Mouse (Mus musculus): ENCODE results near the gene Scarf2. TPM values are rescaled to one million over a fixed set of nuclear protein-coding genes. Genes with fewer than 3 reads are reported as not detected.

Gene Scarf2
- polyA plus RNA-seq, 1 experiment from 2014 or later: 2.0 TPM

DNA sequence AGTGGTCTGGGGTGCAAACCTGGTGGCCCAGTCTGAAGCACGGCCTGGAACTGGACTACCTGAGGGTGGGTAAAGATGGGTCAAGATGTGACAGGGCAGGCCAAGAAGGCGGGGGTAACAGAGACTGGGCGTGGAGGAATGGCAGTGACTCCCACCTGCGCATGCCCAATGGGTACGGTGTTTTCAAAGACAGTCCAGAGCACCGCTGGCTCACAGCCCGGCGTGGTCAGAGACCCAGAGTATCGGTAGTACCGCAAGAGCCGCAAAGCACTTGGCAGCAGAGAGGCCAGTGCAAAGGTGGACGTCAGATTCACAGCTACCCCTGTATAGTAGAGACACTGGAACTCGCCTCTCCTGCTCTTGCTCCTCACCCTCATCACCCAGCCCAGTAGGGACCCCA is 38.4 kb downstream of the Scarf2 start:
- H3K27me3 ChIP-seq: peaks cover 15% of the 10 kb centered on the region; the same call in 1 of the 2 replicates
- H3K36me3 ChIP-seq: no peaks in the 10 kb centered on the region
- H3K4me3 ChIP-seq: no peak overlapping the region
- peaks cover 33% of the 10 kb centered on the region for H3K4me1 ChIP-seq (replicated peaks)
- ATAC-seq (ENCODE audit: low FRiP score, low read depth): no peak; the same call in 1 of the 2 replicates
- no peaks in the 10 kb centered on the region for H3K9me3 ChIP-seq
- H3K9ac ChIP-seq: no peak overlapping the region
- H3K4me2 ChIP-seq: peak overlapping the region; percentile 5; the same call in 1 of the 2 replicates
- no peak overlapping the region for H3K27ac ChIP-seq (replicated peaks)
- 42% methylated on average over 13 of the region's 13 CpGs for WGBS

- WGBS: 89% methylated on average over 6 of the region's 6 CpGs
- no peak for ATAC-seq (ENCODE audit: low FRiP score, low read depth)
- H3K9ac ChIP-seq: no peak within 1 kb of the TSS
- H3K4me2 ChIP-seq: no peak within 1 kb of the TSS
- no peaks in the 10 kb centered on the region for H3K9me3 ChIP-seq
- H3K4me3 ChIP-seq: no peak within 1 kb of the TSS
- peaks cover 19% of the 10 kb centered on the region for H3K36me3 ChIP-seq
- peaks cover 18% of the 10 kb centered on the region for H3K4me1 ChIP-seq (replicated peaks)
- H3K27me3 ChIP-seq: 0 out of 2 replicates have a peak, but pooled peaks cover 2% of the 10 kb centered on the region
- H3K27ac ChIP-seq (replicated peaks): no peak within 1 kb of the TSS
These were observed 41.0 kb downstream of the Scarf2 start, which contains the start of gene Car15 for GRCm38 (mm10) chr16:17838051-17838450. TSS of gene Car15 (minus strand) at chr16:17838364.

GRCm38 (mm10) chr16:17839976-17840375 is 42.9 kb downstream of the Scarf2 start:
- H3K4me1 ChIP-seq (replicated peaks): peaks cover 8% of the 10 kb centered on the region
- H3K36me3 ChIP-seq: peaks cover 37% of the 10 kb centered on the region
- H3K9me3 ChIP-seq: no peaks in the 10 kb centered on the region
- no peak overlapping the region for H3K4me2 ChIP-seq
- no peak overlapping the region for H3K27ac ChIP-seq (replicated peaks)
- no peak overlapping the region for H3K9ac ChIP-seq
- no peak for ATAC-seq (ENCODE audit: low FRiP score, low read depth)
- 85% methylated on average over 4 of the region's 4 CpGs for WGBS
- 0 out of 2 replicates have a peak, but pooled peaks cover 2% of the 10 kb centered on the region for H3K27me3 ChIP-seq
- no peak overlapping the region for H3K4me3 ChIP-seq

DNA sequence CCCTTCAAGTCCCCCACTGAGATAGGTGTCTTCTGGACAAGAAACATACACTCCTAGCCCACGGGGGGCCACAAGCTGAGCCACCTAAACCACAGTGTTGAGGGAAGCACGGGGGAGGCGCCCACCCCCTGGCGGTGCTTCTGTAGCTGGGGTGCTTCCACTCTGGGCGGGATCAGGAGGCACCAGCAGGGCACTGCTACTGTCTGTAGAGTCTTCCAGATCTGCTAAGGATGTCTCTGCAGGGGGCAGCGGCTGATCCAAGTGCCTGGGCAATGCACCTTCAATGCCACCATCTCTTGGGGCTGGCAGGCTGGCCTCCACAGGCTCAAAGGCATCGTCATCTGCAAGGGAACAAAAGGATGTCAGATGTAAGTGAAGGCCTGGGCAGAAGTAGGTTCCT is 45.4 kb downstream of the Scarf2 start:
- H3K27me3 ChIP-seq: no peaks in the 10 kb centered on the region
- no peaks in the 10 kb centered on the region for H3K9me3 ChIP-seq
- WGBS: 90% methylated on average over 7 of the region's 7 CpGs
- peaks cover 59% of the 10 kb centered on the region for H3K36me3 ChIP-seq
- ATAC-seq (ENCODE audit: low FRiP score, low read depth): no peak
- H3K4me2 ChIP-seq: no peak overlapping the region
- no peak overlapping the region for H3K27ac ChIP-seq (replicated peaks)
- H3K4me3 ChIP-seq: no peak overlapping the region
- H3K9ac ChIP-seq: no peak overlapping the region
- H3K4me1 ChIP-seq (replicated peaks): no peaks in the 10 kb centered on the region

GRCm38 (mm10) chr16:17843701-17844365 is 46.8 kb downstream of the Scarf2 start:
- Histone ChIP-seq H3K4me3 (no peak overlapping the region), H3K4me1 (replicated peaks) (no peaks in the 10 kb centered on the region), H3K36me3 (peaks cover 70% of the 10 kb centered on the region), H3K27me3 (no peaks in the 10 kb centered on the region), H3K9ac (no peak overlapping the region), H3K4me2 (no peak overlapping the region), H3K9me3 (no peaks in the 10 kb centered on the region), H3K27ac (replicated peaks) (no peak overlapping the region)
- no peak for ATAC-seq (ENCODE audit: low FRiP score, low read depth)
- 90% methylated on average over 10 of the region's 10 CpGs for WGBS

GRCm38 (mm10) chr16:17848431-17848830 is 51.3 kb downstream of the Scarf2 start:
- Histone ChIP-seq H3K9ac (no peak overlapping the region), H3K4me2 (no peak overlapping the region), H3K9me3 (no peaks in the 10 kb centered on the region), H3K4me1 (replicated peaks) (no peaks in the 10 kb centered on the region), H3K4me3 (no peak overlapping the region), H3K27ac (replicated peaks) (peak overlapping the region; percentile 45; the same call in 1 of the 2 replicates), H3K36me3 (peaks cover 80% of the 10 kb centered on the region), H3K27me3 (no peaks in the 10 kb centered on the region)
- no peak for ATAC-seq (ENCODE audit: low FRiP score, low read depth)
- 96% methylated on average over 6 of the region's 6 CpGs for WGBS

DNA sequence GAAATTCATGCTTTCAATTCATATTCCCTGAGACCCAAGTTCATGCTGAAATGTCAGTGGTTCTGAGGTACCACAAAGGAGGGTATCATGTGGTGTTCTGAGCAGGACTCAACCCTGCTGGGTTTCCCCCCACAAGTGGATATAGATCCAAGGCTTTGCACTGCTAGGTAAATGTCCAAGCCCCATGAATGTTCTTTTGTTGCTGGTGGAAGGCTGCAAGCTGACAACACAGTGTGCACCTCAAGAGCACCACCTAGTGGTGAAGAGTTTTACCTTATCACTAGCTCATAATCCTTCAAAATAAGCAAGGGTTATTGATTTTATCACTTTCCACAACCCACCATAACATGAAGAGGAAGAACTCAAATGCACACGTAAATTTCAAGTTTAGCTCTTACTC is 51.8 kb downstream of the Scarf2 start:
- whole genome bisulfite sequencing: 37% methylated on average over 1 of the region's 1 CpGs
- H3K27me3 ChIP-seq: no peaks in the 10 kb centered on the region
- H3K4me1 ChIP-seq (replicated peaks): no peaks in the 10 kb centered on the region
- H3K36me3 ChIP-seq: peaks cover 79% of the 10 kb centered on the region
- peak; percentile 63; the same call in 1 of the 2 replicates for ATAC-seq (ENCODE audit: low FRiP score, low read depth)
- no peak overlapping the region for H3K9ac ChIP-seq
- no peak overlapping the region for H3K4me2 ChIP-seq
- no peak overlapping the region for H3K4me3 ChIP-seq
- H3K27ac ChIP-seq (replicated peaks): peak overlapping the region; percentile 45; the same call in 1 of the 2 replicates
- H3K9me3 ChIP-seq: no peaks in the 10 kb centered on the region

- no peaks in the 10 kb centered on the region for H3K4me1 ChIP-seq (replicated peaks)
- no peak overlapping the region for H3K27ac ChIP-seq (replicated peaks)
- H3K4me3 ChIP-seq: no peak overlapping the region
- H3K4me2 ChIP-seq: no peak overlapping the region
- WGBS: 91% methylated on average over 6 of the region's 6 CpGs
- H3K36me3 ChIP-seq: peaks cover 80% of the 10 kb centered on the region
- no peak overlapping the region for H3K9ac ChIP-seq
- no peaks in the 10 kb centered on the region for H3K9me3 ChIP-seq
- ATAC-seq (ENCODE audit: low FRiP score, low read depth): peak; percentile 45; the same call in 1 of the 2 replicates
- no peaks in the 10 kb centered on the region for H3K27me3 ChIP-seq
These were observed 52.4 kb downstream of the Scarf2 start for GRCm38 (mm10) chr16:17849486-17849885.

- H3K4me2 ChIP-seq: no peak overlapping the region
- H3K27me3 ChIP-seq: no peaks in the 10 kb centered on the region
- H3K4me1 ChIP-seq (replicated peaks): no peaks in the 10 kb centered on the region
- no peak overlapping the region for H3K27ac ChIP-seq (replicated peaks)
- WGBS: 98% methylated on average over 5 of the region's 5 CpGs
- H3K9me3 ChIP-seq: no peaks in the 10 kb centered on the region
- H3K36me3 ChIP-seq: peaks cover 75% of the 10 kb centered on the region
- no peak overlapping the region for H3K9ac ChIP-seq
- no peak overlapping the region for H3K4me3 ChIP-seq
- no peak for ATAC-seq (ENCODE audit: low FRiP score, low read depth)
These were observed 54.2 kb downstream of the Scarf2 start for GRCm38 (mm10) chr16:17851331-17851730.

GRCm38 (mm10) chr16:17851860-17852259 is 54.8 kb downstream of the Scarf2 start:
- Histone ChIP-seq H3K27ac (replicated peaks) (no peak overlapping the region), H3K4me3 (no peak overlapping the region), H3K4me1 (replicated peaks) (no peaks in the 10 kb centered on the region), H3K9me3 (no peaks in the 10 kb centered on the region), H3K27me3 (no peaks in the 10 kb centered on the region), H3K9ac (no peak overlapping the region), H3K4me2 (no peak overlapping the region), H3K36me3 (peaks cover 75% of the 10 kb centered on the region)
- ATAC-seq (ENCODE audit: low FRiP score, low read depth): no peak
- WGBS: 92% methylated on average over 1 of the region's 1 CpGs

DNA sequence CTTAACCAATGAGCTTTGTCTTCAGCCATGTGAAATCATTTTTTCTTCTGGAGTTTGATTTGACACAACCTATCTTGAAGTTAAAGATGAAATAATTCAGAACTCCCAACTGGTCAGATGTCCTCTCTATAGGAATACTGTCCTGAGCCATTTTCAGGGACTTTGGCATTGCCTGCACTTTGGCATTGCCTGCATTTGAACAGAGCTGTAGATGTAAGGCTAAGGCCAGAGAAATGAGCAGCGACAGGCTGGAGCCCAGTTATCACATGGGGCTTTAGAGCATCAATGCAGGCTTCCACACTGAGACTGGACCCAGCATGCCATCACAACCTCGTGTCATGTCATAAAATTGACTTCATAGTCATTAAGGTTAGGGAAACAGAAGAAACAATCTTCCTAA is 56.2 kb downstream of the Scarf2 start:
- 84% methylated on average over 2 of the region's 2 CpGs for WGBS
- ATAC-seq (ENCODE audit: low FRiP score, low read depth): no peak
- Histone ChIP-seq H3K36me3 (peaks cover 79% of the 10 kb centered on the region), H3K9me3 (no peaks in the 10 kb centered on the region), H3K4me3 (no peak overlapping the region), H3K27me3 (no peaks in the 10 kb centered on the region), H3K4me2 (no peak overlapping the region), H3K4me1 (replicated peaks) (no peaks in the 10 kb centered on the region), H3K27ac (replicated peaks) (no peak overlapping the region), H3K9ac (no peak overlapping the region)

- Histone ChIP-seq H3K9ac (no peak overlapping the region), H3K27me3 (no peaks in the 10 kb centered on the region), H3K9me3 (no peaks in the 10 kb centered on the region), H3K27ac (replicated peaks) (no peak overlapping the region), H3K36me3 (peaks cover 64% of the 10 kb centered on the region), H3K4me1 (replicated peaks) (no peaks in the 10 kb centered on the region), H3K4me3 (no peak overlapping the region), H3K4me2 (no peak overlapping the region)
- ATAC-seq (ENCODE audit: low FRiP score, low read depth): no peak
- WGBS: 93% methylated on average over 7 of the region's 7 CpGs
These were observed 60.1 kb downstream of the Scarf2 start for GRCm38 (mm10) chr16:17857157-17857556.

Measured in hindbrain, embryonic 15.5 days (tissue).